Mouse (Mus musculus): ENCODE results near the gene Tns4. TPM values are rescaled to one million over a fixed set of nuclear protein-coding genes. Genes with fewer than 3 reads are reported as not detected.

Gene Tns4
- total RNA-seq, 2 experiments from 2014 or later = 1.8 to 2.1 TPM

GRCm38 (mm10) chr11:99094911-99095676 is 6.0 kb upstream of the Tns4 start:
- ATAC-seq (replicated peaks; ENCODE audit: poor library complexity) = no peak

DNA sequence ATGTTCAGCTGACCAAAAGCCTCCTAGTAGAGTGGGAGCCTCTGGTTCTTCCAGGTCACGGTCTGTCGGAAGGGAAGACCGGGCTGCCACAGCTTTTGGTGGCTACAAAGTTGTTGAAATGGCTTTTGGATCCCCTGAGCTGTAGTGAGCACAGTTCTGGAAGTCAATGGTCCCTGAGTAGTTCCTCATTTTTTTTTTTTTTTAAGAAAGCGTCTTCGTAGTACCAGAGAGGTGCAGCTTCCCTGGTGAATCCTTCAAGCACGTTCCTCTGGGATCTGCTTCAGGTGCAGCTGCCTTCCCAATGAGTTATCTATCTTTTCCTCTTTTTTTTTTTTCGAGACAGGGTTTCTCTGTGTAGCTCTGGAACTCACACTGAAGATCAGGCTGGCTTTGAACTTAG is 4.6 kb upstream of the Tns4 start:
- no peak for ATAC-seq (replicated peaks; ENCODE audit: poor library complexity)

DNA sequence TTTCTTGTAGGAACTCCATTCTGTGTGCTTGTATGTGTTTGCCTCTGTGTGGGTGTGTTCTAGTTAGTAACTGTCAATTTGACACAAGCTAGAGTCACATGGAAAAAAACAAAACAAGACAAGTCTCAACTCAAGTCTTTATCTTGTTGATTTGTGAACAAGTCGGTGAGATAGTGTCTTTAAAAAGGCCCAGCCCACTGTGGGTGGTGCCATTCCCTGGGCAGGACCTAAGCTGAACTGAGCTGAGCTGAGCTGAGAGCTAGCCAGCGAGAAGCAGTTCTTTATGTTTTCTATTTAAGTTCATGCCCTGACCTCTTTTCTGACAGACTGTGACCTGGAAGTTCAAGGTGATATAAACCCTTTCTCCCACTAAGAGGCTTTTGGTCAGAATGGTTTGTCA is 2.6 kb upstream of the Tns4 start:
- ATAC-seq (replicated peaks; ENCODE audit: poor library complexity) = no peak

DNA sequence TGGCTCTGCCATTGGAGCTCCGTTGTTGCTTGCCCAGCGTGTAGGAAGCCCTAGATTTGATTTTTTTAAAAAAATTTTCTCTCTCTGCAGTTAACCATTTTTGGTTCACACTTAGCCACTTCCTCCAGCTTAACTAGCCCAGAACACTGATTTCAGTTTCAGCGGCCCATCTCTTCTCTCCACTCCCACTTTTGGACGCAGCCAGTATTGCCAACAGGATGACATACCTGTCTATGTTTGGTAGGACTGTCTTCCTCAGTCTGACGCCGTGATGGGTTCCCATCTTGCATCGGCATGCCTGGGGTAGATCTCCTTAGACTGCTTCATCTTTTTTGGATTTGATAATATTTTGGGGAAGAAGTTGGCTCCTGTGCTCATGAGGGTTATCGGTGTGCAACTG is 1.3 kb upstream of the Tns4 start:
- no peak for ATAC-seq (replicated peaks; ENCODE audit: poor library complexity)

DNA sequence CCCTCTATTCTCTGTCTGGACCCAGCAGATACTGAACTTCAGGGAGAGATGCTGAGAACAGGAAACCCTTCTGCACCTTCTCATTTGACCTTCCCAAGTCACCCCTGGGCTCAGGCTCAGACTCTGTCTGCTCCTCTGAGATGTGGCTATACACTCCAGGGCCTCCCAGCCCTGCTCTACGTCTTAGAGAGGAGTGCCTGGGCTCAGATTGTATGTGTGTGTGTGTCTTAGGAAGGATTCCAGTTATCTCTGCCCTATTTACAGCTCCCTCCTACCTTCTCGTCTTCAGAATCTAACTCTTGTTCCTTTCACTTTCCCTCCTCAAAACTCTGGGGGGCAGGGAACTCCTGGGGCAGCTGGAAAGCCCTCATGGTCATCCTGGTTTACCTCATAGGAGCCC is 620 bp downstream of the Tns4 start:
- no peak for ATAC-seq (replicated peaks; ENCODE audit: poor library complexity)

DNA sequence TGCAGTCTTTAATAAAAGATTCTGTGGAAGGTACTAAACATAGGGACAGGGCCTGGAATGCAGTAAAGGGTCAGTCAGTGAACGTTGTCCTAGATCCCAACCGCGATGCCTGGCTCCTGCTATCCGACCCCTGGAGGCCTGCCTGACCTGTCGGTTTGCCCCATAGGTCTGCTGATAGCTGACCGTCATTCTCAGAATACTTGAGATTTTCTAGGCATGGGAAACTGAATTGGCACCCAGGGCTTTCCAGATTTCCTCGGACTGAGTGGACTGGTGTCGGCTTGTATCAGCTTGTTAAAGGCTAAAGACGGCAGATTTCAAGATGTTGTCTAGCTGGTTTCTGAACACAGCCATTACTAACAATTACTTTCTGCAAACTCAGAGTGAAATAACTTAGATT is 4.7 kb downstream of the Tns4 start:
- ATAC-seq (replicated peaks; ENCODE audit: poor library complexity) = no peak

- no peak for ATAC-seq (replicated peaks; ENCODE audit: poor library complexity)
Measured at GRCm38 (mm10) chr11:99083516-99083915, 5.6 kb downstream of the Tns4 start.

- ATAC-seq (replicated peaks; ENCODE audit: poor library complexity) = no peak
Measured at GRCm38 (mm10) chr11:99082098-99082497, 7.0 kb downstream of the Tns4 start.

- ATAC-seq (replicated peaks; ENCODE audit: poor library complexity) = no peak
Measured at GRCm38 (mm10) chr11:99081566-99081965, 7.5 kb downstream of the Tns4 start.

DNA sequence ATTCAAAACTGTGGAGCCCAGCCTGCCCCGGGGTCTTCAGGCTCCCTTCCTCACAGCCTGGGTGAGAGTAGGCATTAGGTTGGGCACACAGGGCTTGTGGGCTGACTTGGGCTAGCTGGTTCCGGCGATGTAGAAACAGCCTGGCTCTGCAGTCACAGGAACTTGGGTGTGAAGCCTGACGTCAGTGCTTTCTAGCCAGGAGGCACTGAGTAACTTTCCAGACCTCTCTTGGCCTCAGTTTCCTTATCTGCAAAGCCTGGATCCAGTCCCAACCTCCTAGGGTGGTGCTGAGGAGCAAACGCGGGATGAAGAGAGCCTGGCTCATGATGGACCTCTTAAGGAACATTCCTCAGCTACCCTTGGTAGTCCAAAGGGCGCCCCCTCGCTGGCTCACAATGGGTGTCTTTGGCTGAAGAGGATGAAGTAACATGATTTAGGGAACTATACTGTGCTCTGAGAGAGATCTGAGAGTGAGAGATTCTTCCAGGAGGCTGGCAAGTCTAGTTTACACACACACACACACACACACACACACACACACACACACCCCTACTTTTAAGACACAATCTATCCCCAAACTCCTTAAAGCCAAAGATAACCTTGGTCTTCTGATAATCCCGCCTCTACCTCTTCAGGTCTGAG is 8.1 kb downstream of the Tns4 start:
- ATAC-seq (replicated peaks; ENCODE audit: poor library complexity) = peak; percentile 55

GRCm38 (mm10) chr11:99077869-99078268 is 11.2 kb downstream of the Tns4 start:
- no peak for ATAC-seq (replicated peaks; ENCODE audit: poor library complexity)

- ATAC-seq (replicated peaks; ENCODE audit: poor library complexity) = no peak
Measured at GRCm38 (mm10) chr11:99076744-99077319, 12.3 kb downstream of the Tns4 start.

DNA sequence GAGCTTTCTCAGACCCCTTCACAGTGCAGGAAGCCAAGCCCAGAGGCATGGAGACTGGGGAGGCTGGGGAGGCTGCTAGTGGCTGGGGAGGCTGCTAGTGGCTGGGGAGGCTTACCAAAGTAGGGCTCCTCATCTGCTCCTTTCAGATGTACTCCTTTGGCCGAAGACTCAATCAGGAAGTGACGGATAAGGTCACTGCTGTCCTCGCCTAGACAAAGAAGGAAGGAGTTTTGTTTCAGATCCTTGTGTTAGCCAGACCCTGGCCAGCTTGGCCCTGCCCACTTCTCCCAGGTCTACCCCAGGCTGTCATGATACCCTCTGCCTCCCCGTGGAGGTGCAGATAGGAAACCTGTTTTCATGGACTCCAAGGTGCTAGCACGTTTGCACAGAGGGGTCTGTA is 15.3 kb downstream of the Tns4 start:
- ATAC-seq (replicated peaks; ENCODE audit: poor library complexity) = peak; percentile 57

DNA sequence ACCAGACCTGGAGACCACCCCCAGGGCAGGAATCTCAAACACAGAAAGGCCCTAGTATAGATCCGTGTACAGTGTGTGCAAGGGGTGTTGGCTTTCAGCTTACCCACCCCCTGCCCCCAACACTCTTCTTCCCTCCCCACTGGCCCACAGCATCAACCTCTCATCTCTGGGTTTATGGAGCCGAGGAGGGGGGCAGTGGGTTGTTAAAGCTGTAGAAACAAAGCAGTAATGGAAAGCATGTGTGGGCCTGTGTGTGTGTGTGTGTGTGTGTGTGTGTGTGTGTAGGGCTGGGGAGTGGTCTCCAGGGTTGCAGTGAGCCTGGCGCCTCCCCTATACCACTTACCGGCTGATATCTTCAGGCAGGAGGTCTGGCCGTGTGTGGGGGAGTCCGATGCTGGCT is 17.2 kb downstream of the Tns4 start:
- no peak for ATAC-seq (replicated peaks; ENCODE audit: poor library complexity)

- peak; percentile 45 for ATAC-seq (replicated peaks; ENCODE audit: poor library complexity)
Measured at GRCm38 (mm10) chr11:99068455-99068854, 20.7 kb downstream of the Tns4 start.

- ATAC-seq (replicated peaks; ENCODE audit: poor library complexity) = no peak
Measured at GRCm38 (mm10) chr11:99067591-99067990, 21.5 kb downstream of the Tns4 start.

DNA sequence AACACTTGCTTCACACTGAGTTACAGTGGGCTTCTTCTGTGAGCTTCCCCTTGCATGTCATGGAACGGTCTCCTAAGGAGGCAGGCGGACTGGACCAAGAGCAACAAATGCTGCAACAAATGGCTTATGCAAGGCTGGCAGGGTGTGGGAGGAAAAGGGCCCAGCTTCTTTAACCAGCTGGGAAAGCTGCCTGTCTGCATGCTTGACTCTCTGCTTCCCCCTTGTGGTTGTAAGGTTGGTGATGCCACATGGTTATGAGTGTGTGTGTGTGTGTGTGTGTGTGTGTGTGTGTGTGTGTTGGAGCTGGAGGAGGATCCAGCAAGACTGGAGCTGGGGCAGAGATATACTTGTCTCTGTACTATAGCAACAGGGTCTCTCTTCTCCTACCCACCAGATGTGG is 23.1 kb downstream of the Tns4 start:
- ATAC-seq (replicated peaks; ENCODE audit: poor library complexity) = peak; percentile 95

GRCm38 (mm10) chr11:99065353-99065752 is 23.8 kb downstream of the Tns4 start:
- ATAC-seq (replicated peaks; ENCODE audit: poor library complexity) = 0 out of 2 replicates have a peak, but pooled peaks have one; percentile 8

DNA sequence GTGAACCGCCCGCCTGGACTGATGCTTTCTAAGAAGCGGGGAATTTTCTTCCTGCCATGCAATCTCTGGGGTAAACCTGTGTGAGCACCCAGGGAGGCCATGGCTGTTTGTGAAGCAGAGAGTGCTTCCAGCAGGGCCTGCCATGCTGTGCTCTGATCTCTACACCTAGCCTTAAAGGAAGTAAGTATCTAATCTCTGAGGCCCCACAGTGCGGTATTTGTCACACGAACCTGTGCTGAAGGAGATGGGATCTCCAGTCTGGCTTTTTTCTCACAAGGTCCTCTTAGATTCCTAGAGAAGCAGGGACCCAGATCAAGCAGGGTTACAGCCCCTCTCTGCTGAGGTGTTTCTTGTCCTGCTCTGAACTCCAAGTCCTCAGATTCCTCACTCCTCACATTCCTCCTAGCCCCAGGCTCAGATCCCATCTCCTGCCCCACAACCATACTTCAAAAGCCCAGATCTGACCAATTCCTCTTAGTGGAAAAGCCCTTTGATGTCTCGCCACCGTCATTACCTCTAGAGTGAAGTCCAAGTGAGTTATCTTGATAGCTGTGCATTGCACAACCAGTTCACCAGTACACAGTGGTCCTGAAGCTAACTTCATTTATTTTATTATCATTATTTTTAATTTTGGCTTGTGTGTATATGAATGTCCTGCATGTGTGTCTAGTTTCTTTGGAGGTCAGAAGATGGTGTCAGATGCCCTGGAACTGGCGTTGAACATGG is 25.5 kb downstream of the Tns4 start:
- ATAC-seq (replicated peaks; ENCODE audit: poor library complexity) = no peak

GRCm38 (mm10) chr11:99062661-99063060 is 26.4 kb downstream of the Tns4 start:
- no peak for ATAC-seq (replicated peaks; ENCODE audit: poor library complexity)

DNA sequence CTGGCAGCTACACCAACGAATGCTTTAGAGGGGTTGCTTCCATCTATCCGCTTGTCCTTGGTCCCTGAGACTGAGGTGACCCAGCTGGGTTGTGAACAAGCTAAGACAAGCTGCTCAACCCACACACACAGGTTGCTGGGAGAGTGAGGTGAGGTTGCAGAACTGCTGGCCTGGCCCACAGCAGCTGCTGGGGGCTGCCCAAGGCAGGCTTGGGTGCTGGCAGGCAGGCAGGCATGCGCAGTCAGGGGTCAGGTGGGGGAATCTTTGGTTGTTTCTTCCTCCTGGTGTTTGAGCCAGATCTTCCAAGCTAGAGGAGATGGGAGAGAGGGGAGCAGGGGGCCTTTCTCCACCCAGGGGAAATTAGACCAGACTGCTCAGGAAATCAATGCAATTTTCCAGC is 28.7 kb downstream of the Tns4 start:
- ATAC-seq (replicated peaks; ENCODE audit: poor library complexity) = no peak

All from megakaryocyte progenitor cell, adult 5-6 weeks (primary cell).